Mouse (Mus musculus) fibroblast of lung, adult 2 months (primary cell): Measurements from ENCODE around the gene Cd55b.
"Not testable (repeated sequence)": the region's sequence is repeated elsewhere in the genome, so short reads cannot be mapped to it uniquely, and the experiment has no call there.

Experiments
- DNase-seq: peaks from one replicate; pipeline ENCODE4 v3.0.0-alpha.2; 2011; ENCODE audit warnings: low read depth

Gene Cd55b

GRCm38 (mm10) chr1:130422664-130423111 is at the start of gene Cd55b:
Gene Cd55b (minus strand): TSS chr1:130423009.
- DNase-seq, result no peak

- DNase-seq, result no peak
These were observed 47.3 kb upstream of the Cd55b start for GRCm38 (mm10) chr1:130470074-130470473.

GRCm38 (mm10) chr1:130467453-130467852 is 44.6 kb upstream of the Cd55b start:
- DNase-seq, result no peak

- no peak for DNase-seq
These were observed 41.4 kb upstream of the Cd55b start for GRCm38 (mm10) chr1:130464173-130464572.

DNA sequence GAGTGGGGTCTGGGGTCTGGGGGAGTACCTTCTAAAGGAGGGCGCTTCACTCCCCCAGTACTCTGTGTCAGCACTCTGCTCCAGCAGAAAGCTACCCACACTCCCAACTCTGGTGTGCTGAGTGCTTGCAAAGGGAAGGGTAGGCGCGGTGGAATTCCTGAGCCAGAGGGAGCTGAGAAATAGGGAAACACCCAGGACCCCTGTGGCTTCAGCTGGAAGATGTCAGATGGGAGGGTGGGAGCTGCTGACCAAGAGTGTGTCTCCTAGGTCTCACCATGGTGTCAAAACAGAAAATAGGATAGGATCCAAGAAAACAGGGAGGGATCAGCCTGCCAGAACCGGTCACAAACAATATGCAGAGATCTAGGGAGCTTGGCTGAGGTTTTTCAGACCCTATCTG is 40.1 kb upstream of the Cd55b start:
- DNase-seq, result no peak

DNA sequence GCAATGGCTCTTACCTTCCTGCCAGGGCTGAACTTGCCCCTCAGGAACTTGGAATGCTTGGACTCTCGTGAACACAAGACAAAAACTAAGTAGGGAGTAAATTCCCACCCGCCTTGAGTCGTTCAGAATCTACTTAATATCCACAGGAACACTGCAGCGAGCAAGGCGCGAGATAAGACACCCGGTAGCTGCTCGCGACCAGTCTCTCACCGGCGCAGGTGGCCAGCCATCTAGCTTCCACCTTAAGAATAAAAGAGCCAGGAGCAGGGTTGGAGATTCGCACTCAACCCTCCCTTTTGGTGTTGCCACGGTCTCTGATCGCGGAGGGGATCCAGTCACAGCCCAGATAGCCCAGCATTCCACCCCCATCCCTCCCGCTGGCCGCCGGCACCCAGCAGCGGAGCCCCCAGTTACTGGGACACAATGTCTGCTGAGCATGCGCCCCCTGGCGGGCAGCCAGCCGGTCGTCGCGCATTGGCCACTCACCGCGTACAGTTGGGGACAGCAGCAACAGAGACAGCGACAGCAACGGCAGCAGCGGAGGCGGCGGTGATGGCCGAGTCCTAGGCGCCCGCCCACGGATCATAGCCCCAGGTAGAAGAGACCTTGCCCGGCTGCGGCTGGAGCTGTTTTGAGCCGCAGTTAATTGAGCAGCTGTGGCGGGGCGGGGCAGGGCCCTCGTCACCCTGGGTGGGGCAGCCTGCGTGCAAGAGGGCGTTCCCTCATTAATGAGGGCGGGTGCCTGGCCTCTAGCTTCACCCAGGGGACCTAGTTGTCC is 39.5 kb upstream of the Cd55b start, which contains the start of gene Cd55:
Gene Cd55 (minus strand): TSS at position 661 of the 778 bp plus-strand sequence.
- DNase-seq, result peak; percentile 4

DNA sequence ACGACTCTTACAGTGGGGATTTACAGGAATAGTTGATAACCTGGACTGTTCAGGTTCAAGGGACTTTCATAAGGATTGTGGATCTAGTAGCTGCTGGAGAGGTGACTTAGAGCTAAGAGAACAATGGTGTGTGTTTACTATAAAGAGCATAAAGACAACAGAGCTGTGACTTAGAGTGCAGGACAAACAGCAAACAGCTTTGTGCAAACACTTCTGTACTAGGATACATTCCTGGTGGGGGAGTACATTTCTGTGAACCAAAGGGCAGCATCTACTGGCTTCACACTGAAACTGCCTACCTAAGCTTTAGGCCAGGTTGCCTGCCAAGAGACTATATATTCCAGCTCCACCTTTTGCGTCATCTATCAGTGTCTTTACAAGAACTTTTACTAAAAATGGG is 32.3 kb upstream of the Cd55b start:
- no peak for DNase-seq

- not testable (repeated sequence) for DNase-seq
These were observed 20.1 kb upstream of the Cd55b start for GRCm38 (mm10) chr1:130442930-130443329.

DNA sequence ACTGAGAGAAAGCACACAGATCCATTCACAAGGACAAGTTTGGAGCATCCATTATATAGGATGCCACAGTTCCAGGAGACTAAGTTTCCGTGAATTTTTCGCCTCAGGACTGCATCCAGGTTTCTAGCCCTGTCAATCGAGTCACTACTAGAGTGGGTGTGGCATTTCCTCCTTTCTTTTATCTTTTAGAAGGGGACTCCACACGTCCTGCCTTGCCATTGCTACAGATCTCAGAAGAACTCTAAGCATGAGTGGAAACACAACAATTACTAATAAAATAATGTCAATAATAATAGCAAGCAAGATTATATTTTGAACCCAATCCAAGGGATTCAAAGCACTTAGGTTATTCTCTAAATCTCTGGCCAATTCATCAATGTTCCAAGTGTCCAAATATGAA is 8.1 kb upstream of the Cd55b start:
- no peak for DNase-seq

DNA sequence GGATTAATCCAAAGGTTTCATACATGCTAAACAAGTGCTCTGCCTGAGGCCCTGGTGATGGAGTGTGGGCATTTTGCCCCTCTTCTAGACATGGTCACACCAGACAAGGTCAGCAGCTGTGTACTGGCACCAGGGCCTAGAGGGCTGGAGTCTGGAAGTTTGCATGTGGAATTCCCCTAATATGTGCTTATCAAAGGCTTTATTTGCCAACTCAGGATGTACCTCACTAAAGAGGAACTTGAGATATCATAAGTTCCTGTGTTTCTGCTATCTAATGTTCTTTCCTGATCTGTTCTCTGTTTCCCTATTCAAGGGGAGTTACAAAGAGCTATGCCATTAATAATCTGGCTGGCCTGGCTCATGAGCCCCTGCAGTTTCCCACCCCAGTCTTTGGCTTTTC is 5.9 kb upstream of the Cd55b start:
- DNase-seq, result not testable (repeated sequence)

DNA sequence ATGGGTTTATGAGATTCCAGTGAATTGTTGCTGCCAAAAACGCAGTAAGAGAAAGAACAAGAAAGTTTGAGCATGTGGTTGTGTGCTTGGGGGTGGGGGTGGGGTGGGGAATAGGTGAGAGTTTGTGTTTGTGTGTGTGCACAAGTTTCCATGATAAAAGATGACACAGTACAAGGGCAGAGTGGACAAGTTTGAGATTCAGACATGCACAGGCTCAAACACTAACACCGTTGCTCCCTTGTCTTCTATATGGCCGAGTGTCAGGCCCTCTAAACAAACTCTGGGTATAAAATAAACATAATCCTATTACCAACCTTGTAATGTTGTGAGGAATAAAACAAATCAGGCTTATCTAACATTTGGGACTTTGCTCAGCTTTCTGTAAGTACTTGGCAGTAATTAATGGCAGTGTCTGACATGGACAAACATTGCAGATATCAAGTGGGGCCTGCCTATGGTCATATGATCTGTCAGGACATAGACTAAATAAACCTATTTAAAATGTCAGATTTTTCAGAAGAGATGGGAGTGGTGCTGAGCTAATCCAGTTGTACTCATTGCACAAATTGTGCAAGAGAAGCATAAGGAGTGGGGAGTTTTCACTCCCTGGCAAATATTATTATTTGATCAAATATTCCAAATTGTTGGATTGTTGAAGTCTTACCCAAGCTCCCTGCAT is 4.5 kb upstream of the Cd55b start:
- not testable (repeated sequence) for DNase-seq

GRCm38 (mm10) chr1:130422033-130422432 is 776 bp downstream of the Cd55b start:
- DNase-seq, result not testable (repeated sequence)

DNA sequence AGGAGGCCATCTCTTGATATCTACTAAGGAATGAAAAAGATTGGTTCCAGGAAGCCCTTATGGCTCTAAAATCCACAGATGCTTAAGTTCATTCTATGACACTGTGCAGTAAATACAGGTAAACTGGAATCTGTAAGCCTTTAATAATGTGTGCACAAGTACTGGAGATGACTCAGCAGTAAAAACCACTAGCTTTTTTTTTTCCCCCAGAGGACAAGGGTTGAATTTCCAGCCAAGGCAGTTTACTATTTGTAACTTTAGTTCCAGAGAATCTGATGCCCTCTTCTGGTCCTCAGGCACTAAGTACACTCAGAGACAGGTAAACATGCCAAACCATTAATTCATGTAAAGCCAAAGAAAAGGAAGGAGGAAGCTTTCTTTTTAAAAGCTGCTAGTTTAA is 25.7 kb downstream of the Cd55b start:
- peak; percentile 5 for DNase-seq

DNA sequence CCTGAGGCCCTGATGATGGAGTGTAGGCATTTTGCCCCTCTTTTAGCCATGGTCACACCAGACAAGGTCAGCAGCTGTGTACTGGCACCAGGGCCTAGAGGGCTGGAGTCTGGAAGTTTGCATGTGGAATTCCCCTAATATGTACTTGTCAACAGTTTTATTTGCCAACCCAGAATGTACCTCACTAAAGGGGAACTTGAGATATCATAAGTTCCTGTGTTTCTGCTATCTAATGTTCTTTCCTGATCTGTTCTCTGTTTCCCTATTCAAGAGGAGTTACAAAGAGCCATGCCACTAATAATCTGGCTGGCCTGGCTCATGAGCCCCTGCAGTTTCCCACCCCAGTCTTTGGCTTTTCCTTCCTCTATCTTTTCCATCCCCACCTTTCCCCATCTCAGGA is 35.5 kb downstream of the Cd55b start:
- not testable (repeated sequence) for DNase-seq

- DNase-seq, result no peak
These were observed 44.9 kb downstream of the Cd55b start for GRCm38 (mm10) chr1:130377726-130378429.

DNA sequence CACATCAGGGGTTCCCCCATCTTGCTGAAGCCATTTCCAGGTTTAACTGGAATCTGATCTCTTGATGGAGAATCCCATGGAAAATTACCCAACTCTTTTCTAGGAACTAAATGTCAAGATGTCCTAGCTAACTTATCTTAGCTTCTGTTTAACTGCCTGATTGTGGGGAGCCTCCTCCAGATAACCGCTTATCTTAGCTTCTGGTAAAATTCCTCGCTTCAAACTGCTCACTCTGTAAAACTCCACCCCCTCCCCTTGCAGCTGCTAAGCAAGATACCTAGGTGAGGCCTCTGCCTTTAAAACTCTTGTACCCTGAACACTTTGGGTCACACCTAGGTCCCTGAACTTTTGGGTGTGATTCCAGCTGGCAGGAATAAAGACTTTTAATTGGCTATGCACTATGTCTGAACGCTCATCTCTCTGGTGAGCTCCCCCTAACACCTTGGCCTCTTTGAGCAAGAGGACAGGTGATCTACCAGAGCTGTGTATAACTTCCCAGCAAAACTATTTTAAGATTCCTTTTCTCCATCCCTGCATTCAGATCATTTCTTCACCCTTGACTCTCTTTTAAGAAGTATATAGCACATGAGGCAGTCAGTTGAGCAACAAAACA is 48.5 kb downstream of the Cd55b start:
- no peak for DNase-seq

DNA sequence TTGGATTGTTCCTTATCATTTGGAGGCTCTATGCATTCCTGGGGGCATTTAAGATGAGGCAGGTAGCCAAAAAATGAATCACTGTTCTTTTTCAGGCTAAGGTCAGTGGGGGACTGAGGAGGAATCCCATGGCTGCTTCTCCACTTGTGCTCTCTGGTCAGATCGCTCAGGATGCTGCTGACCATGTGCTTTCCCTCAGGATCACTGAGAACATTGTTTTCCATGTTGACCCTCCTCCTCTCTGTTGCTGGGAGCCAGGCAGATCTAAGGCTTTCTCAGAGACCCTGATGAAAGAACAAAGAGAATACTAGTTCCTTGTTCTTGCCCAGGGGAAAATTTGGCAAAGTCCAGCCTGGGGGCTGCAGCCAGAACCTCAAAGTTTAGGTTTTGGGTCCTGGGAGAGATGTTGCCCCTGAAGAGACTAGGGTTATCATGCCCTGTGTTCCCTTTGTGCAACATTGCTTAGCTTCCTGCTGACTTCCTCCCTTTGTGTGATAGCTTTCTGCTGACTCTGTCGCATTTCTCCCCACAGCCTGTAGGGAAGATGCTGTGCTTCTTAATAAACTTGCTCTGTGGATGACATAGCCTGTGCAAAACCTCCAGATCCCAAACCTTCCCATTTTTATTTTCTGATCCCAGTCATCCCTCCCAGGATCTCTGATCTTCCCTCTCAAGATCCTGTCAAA is 49.3 kb downstream of the Cd55b start:
- DNase-seq, result no peak

- DNase-seq, result peak; percentile 23
These were observed 50.8 kb downstream of the Cd55b start for GRCm38 (mm10) chr1:130371895-130372528.

- DNase-seq, result no peak
These were observed 51.5 kb downstream of the Cd55b start for GRCm38 (mm10) chr1:130371291-130371690.

DNA sequence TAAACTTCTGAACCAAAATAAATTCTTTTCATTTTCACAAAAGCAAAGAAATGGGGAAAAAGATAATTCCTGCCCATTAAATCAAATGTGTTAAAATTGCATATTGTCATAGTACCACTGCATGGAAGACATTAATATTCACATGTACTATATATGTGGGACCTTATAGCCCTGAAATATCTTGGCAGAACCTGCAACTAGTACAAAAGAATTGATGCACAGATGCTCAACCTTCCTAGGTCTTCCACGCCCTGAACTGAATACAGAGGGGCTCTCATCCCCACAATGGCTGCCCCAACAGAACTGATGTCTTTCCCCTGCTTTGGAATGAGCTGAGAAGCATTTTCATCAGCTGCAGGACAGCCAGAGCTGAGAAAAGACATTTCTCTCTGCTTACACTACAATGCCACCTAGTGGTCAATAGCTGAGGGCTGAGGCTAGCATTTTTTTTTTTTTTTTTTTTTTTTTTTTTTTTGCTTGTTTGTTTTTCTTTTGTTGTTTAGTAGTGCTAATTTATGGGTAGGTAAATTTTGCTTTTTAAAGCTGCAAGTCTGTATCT is 72.7 kb downstream of the Cd55b start:
- no peak for DNase-seq

GRCm38 (mm10) chr1:130342429-130342828 is 80.4 kb downstream of the Cd55b start:
- DNase-seq, result no peak
